Mouse (Mus musculus): ENCODE data around the gene Klhdc8a.

The Klhdc8a gene

GRCm38 (mm10) chr1:132291706-132292105 lies 6.7 kb upstream of the Klhdc8a start:
- DNase-seq = no peak

- DNase-seq = peak; percentile 45
Measured at GRCm38 (mm10) chr1:132292318-132293129, 5.9 kb upstream of the Klhdc8a start.

GRCm38 (mm10) chr1:132295506-132295905 lies 2.9 kb upstream of the Klhdc8a start:
- DNase-seq = no peak

- DNase-seq = no peak
Measured at GRCm38 (mm10) chr1:132296051-132296450, 2.4 kb upstream of the Klhdc8a start.

- peak; percentile 59 for DNase-seq
Measured at GRCm38 (mm10) chr1:132298801-132299464, 507 bp downstream of the Klhdc8a start.

- DNase-seq = no peak
Measured at GRCm38 (mm10) chr1:132299744-132300143, 1.3 kb downstream of the Klhdc8a start.

GRCm38 (mm10) chr1:132301242-132301641 lies 2.8 kb downstream of the Klhdc8a start:
- no peak for DNase-seq

- DNase-seq = peak; percentile 3
Measured at GRCm38 (mm10) chr1:132302341-132302866, 4.0 kb downstream of the Klhdc8a start.

- DNase-seq = peak; percentile 50
Measured at GRCm38 (mm10) chr1:132304618-132305214, 6.3 kb downstream of the Klhdc8a start.

- DNase-seq = peak; percentile 61
Measured at GRCm38 (mm10) chr1:132306160-132306559, 7.7 kb downstream of the Klhdc8a start.

GRCm38 (mm10) chr1:132306808-132307207 lies 8.4 kb downstream of the Klhdc8a start:
- DNase-seq = no peak

- no peak for DNase-seq
Measured at GRCm38 (mm10) chr1:132307962-132308361, 9.5 kb downstream of the Klhdc8a start.

GRCm38 (mm10) chr1:132308674-132309073 lies 10.2 kb downstream of the Klhdc8a start:
- no peak for DNase-seq

- peak; percentile 90 for DNase-seq
Measured at GRCm38 (mm10) chr1:132310754-132311153, 12.3 kb downstream of the Klhdc8a start.

- peak; percentile 52 for DNase-seq
Measured at GRCm38 (mm10) chr1:132311174-132311859, 12.9 kb downstream of the Klhdc8a start.

GRCm38 (mm10) chr1:132312043-132312442 lies 13.6 kb downstream of the Klhdc8a start:
- DNase-seq = no peak

- peak; percentile 85 for DNase-seq
Measured at GRCm38 (mm10) chr1:132312703-132313102, 14.3 kb downstream of the Klhdc8a start.

- peak; percentile 97 for DNase-seq
Measured at GRCm38 (mm10) chr1:132315889-132316624, 17.6 kb downstream of the Klhdc8a start, which contains the start of gene Nuak2. Gene Nuak2, plus strand, starts transcription at chr1:132316126.

GRCm38 (mm10) chr1:132316625-132316994 lies 18.2 kb downstream of the Klhdc8a start:
- no peak for DNase-seq

- DNase-seq = peak; percentile 67
Measured at GRCm38 (mm10) chr1:132317413-132317812, 19.0 kb downstream of the Klhdc8a start.

GRCm38 (mm10) chr1:132317894-132318863 lies 19.8 kb downstream of the Klhdc8a start:
- DNase-seq = no peak
